Mouse (Mus musculus) forebrain, embryonic 16.5 days (tissue): Measurements from ENCODE around the gene Lmo1. TPM values are rescaled to one million over a fixed set of nuclear protein-coding genes. Genes with fewer than 3 reads are reported as not detected.

Source experiments
- ATAC-seq: fragments of 200-750 bp; cut with Nextera tagmentation; 2 replicates; pipeline ENCODE4 v1.8.0; 2017; ENCODE audit warnings: mild to moderate bottlenecking, moderate library complexity
- H3K27ac ChIP-seq: fragments of 300-500 bp; sonication (generic); 2 replicates; pipeline ENCODE4 v1.5.1; 2014; ENCODE audit warnings: low read length, control low read depth
- H3K27me3 ChIP-seq: fragments of 300-500 bp; sonication (generic); replicated peaks from 2 replicates; pipeline ENCODE4 v1.6.1; 2014; ENCODE audit warnings: low read length; ENCODE audit not compliant: control insufficient read depth, insufficient read depth
- H3K36me3 ChIP-seq: fragments of 300-500 bp; sonication (generic); 2 replicates; pipeline ENCODE4 v1.6.1; 2014; ENCODE audit not compliant: control insufficient read depth, insufficient read depth
- H3K4me1 ChIP-seq: fragments of 300-500 bp; sonication (generic); replicated peaks from 2 replicates; pipeline ENCODE4 v1.6.1; 2014; ENCODE audit warnings: low read length; ENCODE audit not compliant: control insufficient read depth, insufficient read depth
- H3K4me2 ChIP-seq: fragments of 300-500 bp; sonication (generic); 2 replicates; pipeline ENCODE4 v1.6.1; 2014; ENCODE audit warnings: mild to moderate bottlenecking, low read length, control low read depth
- H3K4me3 ChIP-seq: fragments of 300-500 bp; sonication (generic); replicated peaks from 2 replicates; pipeline ENCODE4 v1.5.1; 2014; ENCODE audit warnings: mild to moderate bottlenecking, low read length, control low read depth
- H3K9ac ChIP-seq: fragments of 300-500 bp; sonication (generic); replicated peaks from 2 replicates; pipeline ENCODE4 v1.6.1; 2014; ENCODE audit warnings: low read depth, low read length, control low read depth
- H3K9me3 ChIP-seq: fragments of 300-500 bp; sonication (generic); 2 replicates; pipeline ENCODE4 v1.6.1; 2016; ENCODE audit warnings: low read length; ENCODE audit not compliant: control insufficient read depth
- WGBS: fragments of 180-500 bp; shearing (Covaris S2); extraction: QIAGEN DNeasy Blood & Tissue Kit; methylation state at CpG from one replicate; pipeline ENCODE4 v1.1.7; 2014; 5-methylcytosine and 5-hydroxymethylcytosine counted together
- polyA plus RNA-seq: library from polyadenylated mRNA; unstranded; fragments of >200 nt; fragmentation: Nextera tagmentation; extraction: Ambion mirVana; gene quantifications from 2 replicates; pipeline ENCODE4 v1.2.1, GENCODE M21; 2015

Lmo1 gene
- polyA plus RNA-seq, 1 experiment from 2014 or later: 64.2 TPM

- Histone ChIP-seq H3K36me3 (no peaks in the 10 kb centered on the region), H3K9ac (no peak overlapping the region), H3K27me3 (peaks cover 30% of the 10 kb centered on the region), H3K4me3 (no peak overlapping the region), H3K9me3 (no peaks in the 10 kb centered on the region), H3K27ac (no peak overlapping the region), H3K4me1 (0 out of 2 replicates have a peak, but pooled peaks cover 3% of the 10 kb centered on the region), H3K4me2 (no peak overlapping the region)
- 66% methylated on average over 3 of the region's 3 CpGs for WGBS
- ATAC-seq: no peak
Measured at GRCm38 (mm10) chr7:109203140-109203539, 28.1 kb upstream of the Lmo1 start.

DNA sequence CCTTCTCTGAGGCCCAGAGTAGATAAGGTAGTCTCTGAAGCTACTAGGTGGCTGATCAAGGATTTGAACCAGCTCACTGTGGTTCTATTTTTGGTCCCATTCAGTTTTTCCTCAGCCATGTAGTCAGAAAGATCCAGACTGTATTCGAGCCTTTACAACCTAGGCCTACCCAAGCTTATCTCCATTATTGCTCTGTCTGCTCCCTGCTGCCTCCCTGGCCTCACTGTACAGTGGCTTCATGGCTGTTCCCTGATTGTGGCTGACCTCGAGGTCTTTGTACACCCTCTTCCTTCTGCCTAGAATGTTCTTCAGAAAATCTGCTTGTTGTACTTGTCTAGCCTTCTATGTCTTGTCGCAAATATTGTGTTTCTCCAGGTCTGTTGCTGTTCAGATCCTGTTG is 25.6 kb upstream of the Lmo1 start:
- H3K36me3 ChIP-seq: no peaks in the 10 kb centered on the region
- H3K4me2 ChIP-seq: no peak overlapping the region
- no peak overlapping the region for H3K27ac ChIP-seq
- H3K27me3 ChIP-seq: peaks cover 28% of the 10 kb centered on the region
- no peak overlapping the region for H3K9ac ChIP-seq
- H3K4me3 ChIP-seq: no peak overlapping the region
- H3K9me3 ChIP-seq: no peaks in the 10 kb centered on the region
- no peak for ATAC-seq
- H3K4me1 ChIP-seq: peaks cover 17% of the 10 kb centered on the region
- 83% methylated on average over 3 of the region's 3 CpGs for WGBS

DNA sequence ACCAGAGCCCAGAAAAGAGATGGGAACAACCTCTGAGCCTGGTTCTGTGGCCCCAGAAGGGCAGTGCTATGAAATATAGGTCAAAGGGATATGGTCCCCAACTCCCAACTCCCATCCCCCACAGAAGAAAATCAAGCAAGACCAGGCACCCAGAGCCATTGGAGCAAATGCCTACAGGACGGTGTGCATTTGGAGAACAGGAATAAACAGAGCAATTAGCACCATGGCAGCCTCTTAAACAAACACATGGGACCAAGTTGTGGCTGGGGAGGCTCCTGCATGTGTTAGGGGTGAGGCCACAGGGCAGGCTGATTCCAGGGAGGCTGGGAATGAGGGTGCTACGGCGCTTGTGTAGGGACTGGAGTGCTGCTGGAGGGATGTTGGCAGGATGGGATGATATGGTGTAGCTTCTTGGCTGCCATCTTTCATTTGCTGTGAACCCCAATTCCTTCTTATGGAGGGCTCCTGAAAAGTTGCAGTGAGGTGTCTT is 22.2 kb upstream of the Lmo1 start:
- H3K4me2 ChIP-seq: no peak overlapping the region
- H3K27ac ChIP-seq: no peak overlapping the region

DNA sequence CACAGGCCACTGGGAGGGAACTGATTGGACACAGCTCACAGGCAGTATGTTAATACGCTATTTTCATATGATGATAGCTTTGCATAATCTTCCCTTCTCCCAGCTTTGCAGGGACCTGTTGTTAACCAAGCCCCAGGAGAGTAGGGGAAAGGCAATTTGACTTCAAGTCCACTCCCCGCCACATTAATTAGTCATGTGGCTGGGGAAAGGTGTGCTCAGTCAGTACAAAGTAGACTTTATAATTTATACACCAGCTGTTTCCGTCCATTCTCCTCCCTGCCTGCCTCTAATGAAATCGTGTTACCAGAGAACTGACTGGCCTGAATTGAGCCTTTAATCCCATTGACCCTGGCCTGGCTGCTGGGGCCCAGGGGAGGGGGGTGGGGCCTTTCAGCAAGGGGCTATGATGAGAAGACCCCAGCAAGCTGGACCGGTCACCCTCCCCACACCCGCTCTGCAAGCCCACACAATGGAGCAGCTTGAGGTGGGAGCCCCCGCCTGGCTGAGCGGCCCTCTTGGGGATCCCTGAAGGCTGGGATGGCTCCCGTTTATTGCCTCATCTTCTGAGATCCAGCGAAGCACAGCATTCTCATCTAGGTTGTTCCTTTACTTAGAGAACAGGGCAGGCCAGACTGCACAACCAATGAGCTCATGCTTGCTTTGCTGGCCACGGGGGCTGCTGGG is 21.5 kb upstream of the Lmo1 start:
- Histone ChIP-seq H3K4me3 (no peak overlapping the region), H3K36me3 (no peaks in the 10 kb centered on the region), H3K4me1 (peaks cover 23% of the 10 kb centered on the region), H3K27me3 (peaks cover 44% of the 10 kb centered on the region), H3K27ac (no peak overlapping the region), H3K4me2 (no peak overlapping the region), H3K9ac (no peak overlapping the region), H3K9me3 (no peaks in the 10 kb centered on the region)
- 5% methylated on average over 11 of the region's 11 CpGs for WGBS
- no peak for ATAC-seq

More for the DNA sequence above, 22.2 kb upstream of the Lmo1 start:
- 52% methylated on average over 3 of the region's 3 CpGs for WGBS
- H3K4me1 ChIP-seq: peaks cover 16% of the 10 kb centered on the region
- no peaks in the 10 kb centered on the region for H3K36me3 ChIP-seq
- ATAC-seq: no peak
- no peak overlapping the region for H3K4me3 ChIP-seq
- peaks cover 44% of the 10 kb centered on the region for H3K27me3 ChIP-seq
- H3K9me3 ChIP-seq: no peaks in the 10 kb centered on the region
- H3K9ac ChIP-seq: no peak overlapping the region

GRCm38 (mm10) chr7:109195982-109196381 is 21.0 kb upstream of the Lmo1 start:
- Histone ChIP-seq H3K27me3 (peaks cover 42% of the 10 kb centered on the region), H3K9ac (no peak overlapping the region), H3K9me3 (no peaks in the 10 kb centered on the region), H3K36me3 (no peaks in the 10 kb centered on the region), H3K4me1 (peaks cover 27% of the 10 kb centered on the region), H3K4me3 (no peak overlapping the region), H3K4me2 (no peak overlapping the region), H3K27ac (no peak overlapping the region)
- 52% methylated on average over 6 of the region's 6 CpGs for WGBS
- no peak for ATAC-seq

- Histone ChIP-seq H3K9me3 (no peaks in the 10 kb centered on the region), H3K36me3 (no peaks in the 10 kb centered on the region), H3K27me3 (peaks cover 35% of the 10 kb centered on the region), H3K27ac (no peak overlapping the region), H3K9ac (no peak overlapping the region), H3K4me2 (no peak overlapping the region), H3K4me1 (peaks cover 35% of the 10 kb centered on the region), H3K4me3 (no peak overlapping the region)
- WGBS: 87% methylated on average over 1 of the region's 1 CpGs
- no peak for ATAC-seq
Measured at GRCm38 (mm10) chr7:109194850-109195249, 19.8 kb upstream of the Lmo1 start.

GRCm38 (mm10) chr7:109187244-109188035 is 12.4 kb upstream of the Lmo1 start:
- 69% methylated on average over 6 of the region's 6 CpGs for WGBS
- Histone ChIP-seq H3K27ac (no peak overlapping the region), H3K36me3 (no peaks in the 10 kb centered on the region), H3K4me2 (no peak overlapping the region), H3K27me3 (peaks cover 39% of the 10 kb centered on the region), H3K9me3 (no peaks in the 10 kb centered on the region), H3K4me1 (peaks cover 31% of the 10 kb centered on the region), H3K4me3 (no peak overlapping the region), H3K9ac (no peak overlapping the region)
- no peak for ATAC-seq

GRCm38 (mm10) chr7:109185975-109186374 is 11.0 kb upstream of the Lmo1 start:
- no peaks in the 10 kb centered on the region for H3K36me3 ChIP-seq
- no peak overlapping the region for H3K4me2 ChIP-seq
- 82% methylated on average over 2 of the region's 2 CpGs for WGBS
- ATAC-seq: no peak
- no peak overlapping the region for H3K27ac ChIP-seq
- no peaks in the 10 kb centered on the region for H3K9me3 ChIP-seq
- peaks cover 44% of the 10 kb centered on the region for H3K27me3 ChIP-seq
- H3K4me3 ChIP-seq: no peak overlapping the region
- peaks cover 18% of the 10 kb centered on the region for H3K4me1 ChIP-seq
- no peak overlapping the region for H3K9ac ChIP-seq

DNA sequence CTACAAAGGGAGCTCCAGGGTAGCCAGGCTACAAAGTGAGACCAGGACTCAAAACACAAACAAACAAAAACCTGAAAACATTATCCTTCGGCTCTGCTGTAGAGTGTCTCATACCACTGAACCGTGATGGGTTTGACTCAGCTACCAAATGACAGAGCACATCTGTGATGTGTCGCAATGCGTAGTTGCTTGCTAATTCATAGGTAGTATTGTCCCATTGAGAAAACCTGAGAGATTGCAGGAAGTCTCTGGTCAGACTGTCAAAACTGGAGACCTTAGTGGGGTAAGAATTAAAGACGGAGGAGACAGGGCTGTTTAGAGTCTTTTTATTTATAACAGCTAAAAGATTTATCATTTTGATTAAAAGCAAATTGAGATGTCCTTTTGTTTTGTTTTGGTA is 10.6 kb upstream of the Lmo1 start:
- H3K4me2 ChIP-seq: no peak overlapping the region
- no peak overlapping the region for H3K4me3 ChIP-seq
- peaks cover 14% of the 10 kb centered on the region for H3K4me1 ChIP-seq
- peaks cover 47% of the 10 kb centered on the region for H3K27me3 ChIP-seq
- H3K9ac ChIP-seq: no peak overlapping the region
- H3K9me3 ChIP-seq: no peaks in the 10 kb centered on the region
- 39% methylated on average over 5 of the region's 5 CpGs for WGBS
- no peak for ATAC-seq
- no peak overlapping the region for H3K27ac ChIP-seq
- H3K36me3 ChIP-seq: no peaks in the 10 kb centered on the region
